Mouse (Mus musculus) right cerebral cortex, postnatal 4 days (tissue): ENCODE results near the gene Lmx1b.

ENCODE experiments used
- DNase-seq: peaks from one replicate; pipeline ENCODE4 v3.0.0-alpha.2; 2022

Gene Lmx1b

GRCm38 (mm10) chr2:33525274-33526055 lies 114.8 kb downstream of the Lmx1b start:
- DNase-seq, result no peak

- DNase-seq, result no peak
Measured at GRCm38 (mm10) chr2:33515856-33516255, 124.5 kb downstream of the Lmx1b start.

GRCm38 (mm10) chr2:33515431-33515830 lies 124.9 kb downstream of the Lmx1b start:
- no peak for DNase-seq
